ENCODE assay signal across 12 mouse cellular contexts in genomic region chr19:4121896-4122295, GRCm38 (mm10). TPM values are rescaled to one million over a fixed set of nuclear protein-coding genes. Genes with fewer than 3 reads are reported as not detected.
DNase-seq lines count a peak whose midpoint lies in the region; ATAC-seq and TF ChIP-seq lines count a peak whose summit lies in the region.
"Not testable (repeated sequence)": the region's sequence is repeated elsewhere in the genome, so short reads cannot be mapped to it uniquely, and the experiment has no call there.
"Had no signal": no experiment of that assay in that cellular context is flagged by ENCODE, and none has a peak within 500 bp of the region (broad histone marks: within the 10 kb centered on the region; RNA-seq: fewer than 3 reads in every experiment).

No protein-coding gene starts in this region.

- not testable (repeated sequence) for H3K9ac ChIP-seq in forebrain, embryonic 15.5 days (replicated peaks); kidney, embryonic 14.5 days (ENCODE audit: low read depth, low read length); liver, embryonic 11.5 days (ENCODE audit: low read depth, low read length); neural tube, embryonic 15.5 days (replicated peaks)

- peaks cover 41% of the 10 kb centered on the region for H3K4me1 ChIP-seq in bone marrow macrophage, adult 2 months (ENCODE audit: control insufficient read depth, insufficient read depth, low read length)
- H3K4me1 ChIP-seq in forebrain, embryonic 15.5 days: peaks cover 22% of the 10 kb centered on the region
- H3K4me1 ChIP-seq in hindbrain, embryonic 10.5 days (replicated peaks): peaks cover 29% of the 10 kb centered on the region
- H3K4me1 ChIP-seq in kidney, embryonic 14.5 days (ENCODE audit: control insufficient read depth, insufficient read depth, low read length): not testable (repeated sequence)
- peaks cover 20% of the 10 kb centered on the region for H3K4me1 ChIP-seq in liver, embryonic 11.5 days (replicated peaks; ENCODE audit: control insufficient read depth, insufficient read depth, low read length)
- peaks cover 31% of the 10 kb centered on the region for H3K4me1 ChIP-seq in neural tube, embryonic 15.5 days

- WGBS in forebrain, embryonic 15.5 days: 54% methylated on average over 6 of the region's 6 CpGs
- 63% methylated on average over 6 of the region's 6 CpGs for WGBS in hindbrain, embryonic 10.5 days
- 58% methylated on average over 6 of the region's 6 CpGs for WGBS in kidney, embryonic 14.5 days
- 52% methylated on average over 6 of the region's 6 CpGs for WGBS in liver, embryonic 11.5 days
- WGBS in macrophage (ENCODE audit: missing documents): 27% methylated on average over 6 of the region's 6 CpGs
- WGBS in neural tube, embryonic 15.5 days: 69% methylated on average over 6 of the region's 6 CpGs

- peak overlapping the region; percentile 84 for H3K27ac ChIP-seq in bone marrow macrophage, adult 2 months (ENCODE audit: insufficient read depth, low read depth, low read length)
- H3K27ac ChIP-seq in forebrain, embryonic 15.5 days (replicated peaks): peak overlapping the region; percentile 91; the same call in 1 of the 2 replicates
- H3K27ac ChIP-seq in hindbrain, embryonic 10.5 days: peak overlapping the region; percentile 84
- not testable (repeated sequence) for H3K27ac ChIP-seq in kidney, embryonic 14.5 days (ENCODE audit: low read depth, low read length)
- peak overlapping the region; percentile 39; the same call in 1 of the 2 replicates for H3K27ac ChIP-seq in liver, embryonic 11.5 days (ENCODE audit: low read depth, low read length)
- peak overlapping the region; percentile 92 for H3K27ac ChIP-seq in macrophage
- 0 out of 2 replicates have a peak overlapping the region, but pooled peaks have one; percentile 94 for H3K27ac ChIP-seq in neural tube, embryonic 15.5 days (replicated peaks)

- not testable (repeated sequence) for H3K36me3 ChIP-seq in forebrain, embryonic 15.5 days; liver, embryonic 11.5 days (ENCODE audit: control insufficient read depth, insufficient read depth, low read length)
- peaks cover 16% of the 10 kb centered on the region for H3K36me3 ChIP-seq in hindbrain, embryonic 10.5 days
- peaks cover 17% of the 10 kb centered on the region; the same call in 1 of the 2 replicates for H3K36me3 ChIP-seq in kidney, embryonic 14.5 days (ENCODE audit: control insufficient read depth, insufficient read depth, low read length)
- H3K36me3 ChIP-seq in macrophage (ENCODE audit: inconsistent target): peaks cover 10% of the 10 kb centered on the region; the same call in 1 of the 2 replicates
- peaks cover 15% of the 10 kb centered on the region for H3K36me3 ChIP-seq in neural tube, embryonic 15.5 days

- not testable (repeated sequence) for H3K9me3 ChIP-seq in forebrain, embryonic 15.5 days; hindbrain, embryonic 10.5 days; kidney, embryonic 14.5 days (ENCODE audit: control insufficient read depth, low read length); liver, embryonic 11.5 days (ENCODE audit: control insufficient read depth, low read length); neural tube, embryonic 15.5 days (replicated peaks)

- not testable (repeated sequence) for TF ChIP-seq CTCF in bone marrow macrophage, adult 2 months (IDR thresholded peaks at IDR 0.05; ENCODE audit: low read depth, low read length)

- not testable (repeated sequence) for H3K27me3 ChIP-seq in forebrain, embryonic 15.5 days; hindbrain, embryonic 10.5 days (ENCODE audit: insufficient read depth, poor library complexity, severe bottlenecking); kidney, embryonic 14.5 days (ENCODE audit: control insufficient read depth, insufficient read depth, low read length); liver, embryonic 11.5 days (replicated peaks; ENCODE audit: control insufficient read depth, insufficient read depth, low read length); neural tube, embryonic 15.5 days (replicated peaks)

- not testable (repeated sequence) for DNase-seq in hindbrain, embryonic 10.5 days (ENCODE audit: low spot score); liver, embryonic 11.5 days (ENCODE audit: low spot score)

- ATAC-seq in forebrain, embryonic 15.5 days (replicated peaks); kidney, embryonic 14.5 days (ENCODE audit: low FRiP score, low TSS enrichment); liver, embryonic 11.5 days (replicated peaks; ENCODE audit: low FRiP score); neural tube, embryonic 15.5 days (ENCODE audit: low FRiP score): not testable (repeated sequence)

- H3K4me3 ChIP-seq in bone marrow macrophage, adult 2 months (ENCODE audit: insufficient read depth, low read length): peak overlapping the region; percentile 77; the same call in 1 of the 2 replicates
- H3K4me3 ChIP-seq in forebrain, embryonic 15.5 days; kidney, embryonic 14.5 days (ENCODE audit: low read length); liver, embryonic 11.5 days (ENCODE audit: low read depth, low read length); macrophage (ENCODE audit: inconsistent target); neural tube, embryonic 15.5 days (replicated peaks): not testable (repeated sequence)
- peak overlapping the region; percentile 51; the same call in 1 of the 2 replicates for H3K4me3 ChIP-seq in hindbrain, embryonic 10.5 days

- TF ChIP-seq POLR2A in bone marrow macrophage, adult 2 months (IDR thresholded peaks at IDR 0.05; ENCODE audit: borderline replicate concordance, low read depth, low read length): not testable (repeated sequence)

- H3K79me2 ChIP-seq in macrophage (ENCODE audit: inconsistent target): peaks cover 42% of the 10 kb centered on the region; the same call in 1 of the 2 replicates

- not testable (repeated sequence) for H3K4me2 ChIP-seq in forebrain, embryonic 15.5 days (replicated peaks)
- H3K4me2 ChIP-seq in kidney, embryonic 14.5 days (replicated peaks; ENCODE audit: low read depth, low read length): peak overlapping the region; percentile 5; the same call in 1 of the 2 replicates
- peak overlapping the region; percentile 57 for H3K4me2 ChIP-seq in liver, embryonic 11.5 days
- H3K4me2 ChIP-seq in neural tube, embryonic 15.5 days: peak overlapping the region; percentile 48

RNA-seq across cellular contexts. Expression of gene Aip, which starts 3.8 kb away (rescaled TPM):
- polyA plus RNA-seq in bone marrow macrophage, adult 2 months (2012; ENCODE audit: insufficient read depth, insufficient read length, missing spikeins): 75.1 and 75.6 TPM in 2 replicates
- 90.1 and 92.5 TPM in 2 replicates for polyA plus RNA-seq in forebrain, embryonic 15.5 days (2015; fragmentation: Nextera tagmentation; extraction: Ambion mirVana)
- 65.8 and 73.9 TPM in 2 replicates for polyA plus RNA-seq in hindbrain, embryonic 10.5 days (2016; fragmentation: Nextera tagmentation; extraction: Ambion mirVana)
- 92.0 and 97.5 TPM in 2 replicates for polyA plus RNA-seq in kidney, embryonic 14.5 days (2014; fragmentation: Nextera tagmentation; extraction: Ambion mirVana)
- 56.2 and 61.8 TPM in 2 replicates for polyA plus RNA-seq in liver, embryonic 11.5 days (2014; fragmentation: Nextera tagmentation; extraction: Ambion mirVana)
- 10 to 100 TPM in 24 of 26 experiments, 1 to 10 TPM in 2; 7.5 to 50.7 (median 24.5) TPM for total RNA-seq in macrophage (2018; cell fraction: chromatin; rRNA removed)
- total RNA-seq in macrophage (2018; cell fraction: cytosol; rRNA removed): 10 to 100 TPM; 44.4 to 92.0 (median 66.0) TPM
- 10 to 100 TPM; 10.9 to 44.1 (median 23.1) TPM for total RNA-seq in macrophage (2018; cell fraction: nucleus; rRNA removed)
- 80.9 to 169 TPM (median 84.6 TPM) in 3 replicates for polyA plus RNA-seq in macrophage (2018)
- 105 and 111 TPM in 2 replicates for polyA plus RNA-seq in neural tube, embryonic 15.5 days (2015; fragmentation: Nextera tagmentation; extraction: Ambion mirVana)

RNA-seq across cellular contexts. Expression of gene Gpr152, which starts 17.7 kb away (rescaled TPM):
- not detected in 2 replicates for polyA plus RNA-seq in bone marrow macrophage, adult 2 months (2012; ENCODE audit: insufficient read depth, insufficient read length, missing spikeins)
- polyA plus RNA-seq in forebrain, embryonic 15.5 days (2015; fragmentation: Nextera tagmentation; extraction: Ambion mirVana): not detected in 2 replicates
- polyA plus RNA-seq in hindbrain, embryonic 10.5 days (2016; fragmentation: Nextera tagmentation; extraction: Ambion mirVana): not detected in 2 replicates
- polyA plus RNA-seq in kidney, embryonic 14.5 days (2014; fragmentation: Nextera tagmentation; extraction: Ambion mirVana): not detected in 2 replicates
- not detected in 2 replicates for polyA plus RNA-seq in liver, embryonic 11.5 days (2014; fragmentation: Nextera tagmentation; extraction: Ambion mirVana)
- under 1 TPM in 7 of 26 experiments, not detected in 19; 0.16 to 0.40 (median 0.21) TPM for total RNA-seq in macrophage (2018; cell fraction: chromatin; rRNA removed)
- not detected for total RNA-seq in macrophage (2018; cell fraction: cytosol; rRNA removed)
- under 1 TPM in 2 of 26 experiments, not detected in 24; 0.20 to 0.21 TPM for total RNA-seq in macrophage (2018; cell fraction: nucleus; rRNA removed)
- polyA plus RNA-seq in macrophage (2018): not detected in 3 replicates
- polyA plus RNA-seq in neural tube, embryonic 15.5 days (2015; fragmentation: Nextera tagmentation; extraction: Ambion mirVana): not detected in 2 replicates
- total RNA-seq: adrenal gland, postnatal 10 days; gastrocnemius, postnatal 4 days; heart, postnatal 36 days; left cerebral cortex, postnatal 14 days had no signal
- polyA plus RNA-seq: stomach, postnatal 0 days had no signal

RNA-seq across cellular contexts. Expression of gene Cabp4, which starts 21.9 kb away (rescaled TPM):
- not detected in 2 replicates for polyA plus RNA-seq in bone marrow macrophage, adult 2 months (2012; ENCODE audit: insufficient read depth, insufficient read length, missing spikeins)
- 0.10 and 0.15 TPM in 2 replicates for polyA plus RNA-seq in forebrain, embryonic 15.5 days (2015; fragmentation: Nextera tagmentation; extraction: Ambion mirVana)
- polyA plus RNA-seq in hindbrain, embryonic 10.5 days (2016; fragmentation: Nextera tagmentation; extraction: Ambion mirVana): 0.12 TPM in 1 of 2 replicates, not detected in the other
- 0.06 and 0.09 TPM in 2 replicates for polyA plus RNA-seq in kidney, embryonic 14.5 days (2014; fragmentation: Nextera tagmentation; extraction: Ambion mirVana)
- 0.21 TPM in 1 of 2 replicates, not detected in the other for polyA plus RNA-seq in liver, embryonic 11.5 days (2014; fragmentation: Nextera tagmentation; extraction: Ambion mirVana)
- under 1 TPM in 1 of 26 experiments, not detected in 25; 0.67 TPM for total RNA-seq in macrophage (2018; cell fraction: chromatin; rRNA removed)
- under 1 TPM in 9 of 26 experiments, not detected in 17; 0.07 to 0.19 (median 0.14) TPM for total RNA-seq in macrophage (2018; cell fraction: cytosol; rRNA removed)
- 1 to 10 TPM in 2 of 26 experiments, under 1 TPM in 8, not detected in 16; 0.22 to 1.3 (median 0.45) TPM for total RNA-seq in macrophage (2018; cell fraction: nucleus; rRNA removed)
- polyA plus RNA-seq in macrophage (2018): not detected in 3 replicates
- polyA plus RNA-seq in neural tube, embryonic 15.5 days (2015; fragmentation: Nextera tagmentation; extraction: Ambion mirVana): 0.20 and 0.28 TPM in 2 replicates
- total RNA-seq: gastrocnemius, postnatal 4 days had no signal
- polyA plus RNA-seq: stomach, postnatal 0 days had no signal

RNA-seq across cellular contexts. Expression of gene Pitpnm1, which starts 22.1 kb away (rescaled TPM):
- 72.3 and 86.7 TPM in 2 replicates for polyA plus RNA-seq in bone marrow macrophage, adult 2 months (2012; ENCODE audit: insufficient read depth, insufficient read length, missing spikeins)
- polyA plus RNA-seq in forebrain, embryonic 15.5 days (2015; fragmentation: Nextera tagmentation; extraction: Ambion mirVana): 40.7 and 47.2 TPM in 2 replicates
- polyA plus RNA-seq in hindbrain, embryonic 10.5 days (2016; fragmentation: Nextera tagmentation; extraction: Ambion mirVana): 8.5 and 19.9 TPM in 2 replicates
- polyA plus RNA-seq in kidney, embryonic 14.5 days (2014; fragmentation: Nextera tagmentation; extraction: Ambion mirVana): 14.0 and 15.8 TPM in 2 replicates
- 7.2 and 8.0 TPM in 2 replicates for polyA plus RNA-seq in liver, embryonic 11.5 days (2014; fragmentation: Nextera tagmentation; extraction: Ambion mirVana)
- 100 to 1,000 TPM; 102 to 421 (median 208) TPM for total RNA-seq in macrophage (2018; cell fraction: chromatin; rRNA removed)
- 10 to 100 TPM; 15.0 to 38.9 (median 21.4) TPM for total RNA-seq in macrophage (2018; cell fraction: cytosol; rRNA removed)
- 100 to 1,000 TPM in 16 of 26 experiments, 10 to 100 TPM in 10; 66.9 to 262 (median 121) TPM for total RNA-seq in macrophage (2018; cell fraction: nucleus; rRNA removed)
- polyA plus RNA-seq in macrophage (2018): 12.8 to 30.4 TPM (median 14.2 TPM) in 3 replicates
- 72.1 and 80.9 TPM in 2 replicates for polyA plus RNA-seq in neural tube, embryonic 15.5 days (2015; fragmentation: Nextera tagmentation; extraction: Ambion mirVana)

RNA-seq across cellular contexts. Expression of gene Cdk2ap2, which starts 24.9 kb away (rescaled TPM):
- 98.0 and 98.3 TPM in 2 replicates for polyA plus RNA-seq in bone marrow macrophage, adult 2 months (2012; ENCODE audit: insufficient read depth, insufficient read length, missing spikeins)
- 82.1 and 83.2 TPM in 2 replicates for polyA plus RNA-seq in forebrain, embryonic 15.5 days (2015; fragmentation: Nextera tagmentation; extraction: Ambion mirVana)
- 90.5 and 93.3 TPM in 2 replicates for polyA plus RNA-seq in hindbrain, embryonic 10.5 days (2016; fragmentation: Nextera tagmentation; extraction: Ambion mirVana)
- polyA plus RNA-seq in kidney, embryonic 14.5 days (2014; fragmentation: Nextera tagmentation; extraction: Ambion mirVana): 116 and 121 TPM in 2 replicates
- polyA plus RNA-seq in liver, embryonic 11.5 days (2014; fragmentation: Nextera tagmentation; extraction: Ambion mirVana): 121 and 135 TPM in 2 replicates
- total RNA-seq in macrophage (2018; cell fraction: chromatin; rRNA removed): 10 to 100 TPM in 8 of 26 experiments, 1 to 10 TPM in 18; 1.7 to 17.1 (median 6.7) TPM
- 10 to 100 TPM; 19.2 to 35.9 (median 29.0) TPM for total RNA-seq in macrophage (2018; cell fraction: cytosol; rRNA removed)
- 10 to 100 TPM in 14 of 26 experiments, 1 to 10 TPM in 12; 3.5 to 25.6 (median 11.1) TPM for total RNA-seq in macrophage (2018; cell fraction: nucleus; rRNA removed)
- polyA plus RNA-seq in macrophage (2018): 16.7 to 37.3 TPM (median 23.1 TPM) in 3 replicates
- polyA plus RNA-seq in neural tube, embryonic 15.5 days (2015; fragmentation: Nextera tagmentation; extraction: Ambion mirVana): 88.7 and 99.0 TPM in 2 replicates
